Mouse (Mus musculus): ENCODE results near the gene Poc5. TPM values are rescaled to one million over a fixed set of nuclear protein-coding genes. Genes with fewer than 3 reads are reported as not detected.

Gene Poc5
- total RNA-seq, 2 experiments from 2014 or later: 6.0 to 6.8 TPM

Small RNA genes lying within 50 kb of the gene (microRNA-seq; reads per million reads assigned to microRNA genes)
- gene Gm25213: 0 reads per million in 2 experiments

Other genes starting within 250 kb of the Poc5 start
- gene Ankdd1b, start 82.9 kb downstream of the Poc5 start, total RNA-seq (2021): under 1 TPM in 1 of 2 experiments, not detected in 1; 0.10 TPM
- not detected for gene Gm17622, start 102.4 kb downstream of the Poc5 start, total RNA-seq (2021)
- gene Polk, start 154.3 kb downstream of the Poc5 start, total RNA-seq (2021): 1 to 10 TPM; 3.2 to 4.3 TPM
- 10 to 100 TPM; 34.7 to 35.0 TPM for gene Col4a3bp, start 154.3 kb downstream of the Poc5 start, total RNA-seq (2021)

Measured in gastrocnemius, postnatal 36 days (tissue).